Mouse (Mus musculus) gastrocnemius, adult 2 months (tissue): ENCODE measurements at regions not wholly inside any gene's neighbourhood (a gene's known extent, or its start where the extent isn't known, plus 50 kb on each side); places are given as distances from the start of the nearest gene placed in this dataset.

Experiments used
- DNase-seq: peaks from one replicate; pipeline ENCODE4 v3.0.0; 2022
- H3K27ac ChIP-seq: fragments of 200-600 bp; 2 replicates; pipeline ENCODE4 v1.8.1; 2022; ENCODE audit warnings: mild to moderate bottlenecking
- H3K4me3 ChIP-seq: fragments of 200-600 bp; 2 replicates; pipeline ENCODE4 v1.8.1; 2022; ENCODE audit warnings: mild to moderate bottlenecking, moderate library complexity
- CTCF ChIP-seq: fragments of 200-600 bp; IDR thresholded peaks from 2 replicates; pipeline ENCODE4 v1.8.1; 2022; ENCODE audit warnings: antibody characterized with exemption, mild to moderate bottlenecking, moderate library complexity
- intact Hi-C: fragments of 180-260 bp; cut with DNase I; formaldehyde crosslinking; loops from one replicate; pipeline ENCODE4 v1.15.1; 2025

DNA sequence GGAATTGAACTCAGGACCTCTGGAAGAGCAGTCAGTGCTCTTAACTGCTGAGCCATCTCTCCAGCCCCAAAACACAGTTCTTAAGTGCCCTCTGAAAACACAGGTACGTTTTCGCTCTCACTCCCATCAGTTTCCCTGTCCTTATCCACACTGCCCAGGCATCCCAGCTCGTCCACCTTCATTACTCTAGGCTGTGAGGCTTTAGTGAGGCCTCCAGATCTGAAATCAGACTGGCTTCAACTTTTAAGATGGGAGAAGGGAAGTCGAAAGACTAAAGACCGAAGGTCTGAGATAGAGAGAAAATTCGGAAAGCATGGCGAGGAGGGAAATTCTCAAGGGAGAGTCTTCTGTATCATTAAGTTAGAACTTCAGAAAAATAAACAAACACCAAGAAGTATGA, 54.8 kb upstream of the Tet2 start:
- TF ChIP-seq CTCF = no peak
- Histone ChIP-seq H3K27ac (no peak overlapping the region), H3K4me3 (no peak overlapping the region)
- DNase-seq = no peak
- intact Hi-C loops = loop anchor here (10.0 kb wide), 1 partner anchor 85 kb away; no protein-coding TSS in a partner anchor

DNA sequence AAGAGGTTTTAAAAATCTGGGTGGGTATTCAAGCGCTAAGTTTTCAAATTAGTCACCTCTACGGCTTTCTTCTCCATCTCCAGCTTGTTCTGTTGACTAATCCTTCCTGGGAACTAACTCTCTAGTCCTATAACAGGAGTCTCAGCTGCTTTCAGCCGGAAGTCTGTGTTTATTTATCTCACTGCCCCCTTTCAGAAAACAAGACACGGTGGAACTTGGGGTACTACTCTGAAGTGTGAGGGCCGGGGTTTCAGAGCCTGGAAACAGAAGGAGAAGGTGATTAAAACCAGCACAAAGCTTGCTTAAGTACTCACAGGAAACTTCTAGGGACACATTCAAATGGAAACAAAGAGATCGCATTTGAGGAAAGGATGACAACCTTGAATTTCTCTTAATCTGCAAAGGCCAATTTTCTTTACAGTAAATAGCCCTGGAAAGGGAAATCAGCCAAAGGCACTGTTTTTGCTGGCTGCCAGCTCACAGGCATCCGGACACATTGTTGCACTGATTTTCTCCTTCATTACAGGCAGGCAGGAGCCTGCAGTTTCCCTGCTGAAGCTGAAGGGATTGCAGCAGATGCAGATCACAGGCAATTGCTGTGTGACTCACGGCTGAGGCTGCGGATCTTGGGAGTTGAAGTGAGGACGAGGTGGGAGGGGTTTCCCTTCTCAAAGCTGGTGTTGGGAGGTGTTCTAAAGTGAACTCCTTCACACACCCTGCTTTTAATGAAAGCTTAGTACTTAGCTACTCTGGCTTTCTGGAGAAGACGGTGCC, 55.7 kb upstream of the Tet2 start:
- Histone ChIP-seq H3K4me3 (peak overlapping the region; percentile 40), H3K27ac (peak overlapping the region; percentile 74)
- DNase-seq = peak; percentile 66
- intact Hi-C loops = no loop called here
- no peak for TF ChIP-seq CTCF

DNA sequence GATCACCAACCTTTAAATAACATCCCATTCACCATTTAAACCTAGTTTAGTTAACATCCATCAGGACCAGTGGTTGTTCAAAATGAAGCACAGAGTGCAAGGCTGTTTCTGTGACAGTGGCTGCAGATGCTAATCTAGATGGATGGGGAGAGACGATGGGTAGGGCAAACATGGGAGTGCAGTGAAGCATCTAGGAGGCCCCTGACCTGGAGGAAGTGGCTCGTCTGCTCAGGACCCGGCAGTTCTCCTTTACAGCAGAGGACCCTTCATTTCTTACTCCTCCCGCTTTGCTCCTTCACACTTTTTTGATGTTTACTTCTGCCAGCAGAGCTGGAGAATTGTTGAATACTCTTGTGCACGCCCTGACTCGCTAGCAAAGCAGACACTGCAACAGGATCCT, 60.5 kb upstream of the Tet2 start:
- DNase-seq = no peak
- no peak for TF ChIP-seq CTCF
- Histone ChIP-seq H3K27ac (no peak overlapping the region), H3K4me3 (no peak overlapping the region)
- intact Hi-C loops = no loop called here

DNA sequence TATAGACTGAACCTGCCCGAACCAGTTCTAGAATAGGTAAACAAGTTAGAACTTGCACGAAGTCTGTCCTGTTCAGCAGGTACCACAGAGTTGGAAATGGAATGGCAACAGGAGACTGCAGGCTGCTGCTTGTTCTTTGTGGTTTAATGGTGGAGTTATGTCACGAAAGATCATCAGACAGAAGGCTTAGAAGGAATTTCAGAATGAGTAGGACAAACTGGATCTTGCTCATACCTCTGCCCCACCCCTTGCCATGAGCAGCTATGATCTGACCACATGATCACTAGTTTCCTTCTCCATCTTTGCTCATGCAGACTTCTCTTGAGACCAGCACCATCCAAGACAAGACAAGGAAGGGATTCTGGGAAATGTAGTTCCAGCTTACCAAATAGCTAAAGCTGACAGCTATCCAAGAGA, 63.9 kb upstream of the Tet2 start:
- no peak for DNase-seq
- intact Hi-C loops = no loop called here
- TF ChIP-seq CTCF = no peak
- Histone ChIP-seq H3K4me3 (no peak overlapping the region), H3K27ac (no peak overlapping the region)

DNA sequence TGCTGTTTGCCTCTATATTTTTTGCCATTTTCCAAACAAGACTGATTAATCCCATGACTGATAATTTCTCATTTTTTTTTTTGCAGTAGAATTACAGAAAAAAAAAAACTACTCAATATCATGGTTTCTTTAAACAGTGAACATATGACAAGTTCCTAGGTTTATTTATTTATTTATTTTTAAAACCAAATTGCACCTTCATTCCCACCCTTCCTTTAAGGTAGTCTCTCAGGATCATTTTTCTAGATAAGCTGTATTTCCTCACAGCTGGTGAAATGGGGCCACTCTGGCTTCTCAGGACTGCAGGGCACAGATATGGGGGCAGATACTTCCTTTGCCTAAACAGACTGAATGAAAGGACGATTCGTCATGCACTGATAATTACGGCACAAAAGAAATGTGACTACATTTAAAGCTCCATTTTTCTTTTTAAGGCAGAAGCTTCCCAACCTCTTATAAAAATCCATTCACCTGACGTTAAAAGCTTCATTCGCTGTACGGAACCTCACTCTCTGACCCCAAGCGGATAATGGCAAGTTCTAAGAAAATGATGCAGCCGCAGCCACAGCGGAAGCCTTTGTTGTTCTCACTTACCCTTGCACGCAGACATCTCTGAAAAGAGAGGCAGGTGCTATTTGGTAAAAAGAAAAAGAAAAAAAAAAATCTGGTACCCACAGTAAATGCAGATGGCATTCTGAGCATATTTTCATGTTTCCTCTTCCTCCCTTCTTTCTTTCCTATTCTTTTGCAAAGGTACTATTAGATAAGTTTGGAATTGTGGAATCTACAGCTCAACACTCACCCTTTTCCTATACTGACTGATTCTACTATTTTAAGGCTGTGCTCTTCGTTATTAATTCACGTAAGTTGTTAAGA, 69.1 kb upstream of the Tet2 start:
- no peak overlapping the region for H3K4me3 ChIP-seq
- no peak overlapping the region for H3K27ac ChIP-seq
- no peak for TF ChIP-seq CTCF
- DNase-seq = no peak
- intact Hi-C loops = no loop called here

DNA sequence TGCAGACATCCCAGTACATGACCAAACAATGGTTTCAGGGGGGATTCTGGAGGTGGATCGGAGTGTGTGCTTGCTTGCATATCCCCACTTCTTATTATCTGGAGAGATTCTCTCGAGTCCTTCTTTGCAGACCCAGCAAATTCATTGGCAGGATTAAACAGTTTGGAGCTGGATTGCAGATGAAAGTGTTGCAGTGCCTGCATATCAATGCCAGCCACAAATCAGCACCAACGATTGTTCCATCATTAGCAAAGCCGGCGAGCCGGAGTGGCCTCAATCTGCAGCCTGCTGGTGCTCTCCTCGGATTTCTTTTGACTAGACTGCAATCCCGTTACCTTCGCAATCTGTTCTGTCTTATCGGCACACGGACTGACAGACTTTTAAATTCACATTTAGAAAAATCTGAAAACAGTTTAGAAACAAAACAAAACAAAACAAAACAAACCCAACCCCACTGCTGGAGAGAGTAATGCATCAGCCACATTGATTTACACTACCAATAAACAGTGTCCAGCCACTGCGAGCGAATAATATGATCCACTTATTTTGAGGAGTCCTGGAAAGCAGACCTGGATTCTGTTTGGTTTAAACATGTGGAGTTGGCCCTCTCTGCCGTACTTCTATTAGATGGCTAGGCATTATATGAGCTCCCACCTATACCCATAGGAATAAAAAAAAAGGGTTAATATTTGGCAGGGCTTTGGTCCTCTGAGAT, 69.9 kb upstream of the Tet2 start:
- intact Hi-C loops = no loop called here
- TF ChIP-seq CTCF = no peak
- DNase-seq = no peak
- Histone ChIP-seq H3K27ac (no peak overlapping the region), H3K4me3 (peak overlapping the region; percentile 26)

DNA sequence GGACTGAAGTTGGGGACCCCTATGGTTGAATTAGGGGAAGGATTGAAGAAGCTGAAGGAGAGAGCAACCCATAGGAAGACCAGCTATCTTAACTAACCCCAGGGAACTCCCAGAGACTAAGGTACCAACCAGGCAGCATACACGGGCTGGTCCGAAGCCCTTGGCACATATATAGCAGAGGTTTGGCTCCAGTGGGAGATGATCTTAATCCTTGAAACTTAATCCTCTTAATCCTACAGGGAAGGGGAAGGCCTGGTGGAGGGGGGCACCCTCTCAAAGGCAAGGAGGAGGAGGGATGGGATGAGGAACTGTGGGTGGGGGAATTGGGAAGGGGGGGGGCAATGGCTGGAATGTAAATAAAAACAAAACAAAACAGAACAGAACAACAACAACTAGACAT, 72.1 kb upstream of the Tet2 start:
- intact Hi-C loops = no loop called here
- TF ChIP-seq CTCF = no peak
- Histone ChIP-seq H3K27ac (no peak overlapping the region), H3K4me3 (no peak overlapping the region)
- no peak for DNase-seq

DNA sequence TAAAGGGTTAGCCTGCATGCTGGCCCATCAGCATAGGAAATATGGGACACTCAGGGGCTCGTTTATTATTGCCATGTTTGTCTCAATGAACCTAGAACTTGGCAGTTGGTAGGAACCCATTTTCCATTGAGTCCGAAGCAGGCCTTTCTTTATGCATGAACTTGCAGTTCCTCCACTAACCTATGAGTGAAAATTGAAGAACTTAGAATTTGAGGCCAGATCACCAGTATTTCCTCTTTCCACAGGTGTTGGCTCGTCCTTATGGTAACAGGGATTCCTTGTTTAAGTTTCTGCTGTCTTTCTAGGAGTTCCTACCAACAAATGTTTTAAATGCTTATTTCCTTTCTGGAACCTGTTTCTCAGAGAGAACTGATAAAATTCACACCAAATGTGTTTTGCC, 73.6 kb upstream of the Tet2 start:
- H3K27ac ChIP-seq = no peak overlapping the region
- no peak for DNase-seq
- no peak for TF ChIP-seq CTCF
- no peak overlapping the region for H3K4me3 ChIP-seq
- intact Hi-C loops = no loop called here

DNA sequence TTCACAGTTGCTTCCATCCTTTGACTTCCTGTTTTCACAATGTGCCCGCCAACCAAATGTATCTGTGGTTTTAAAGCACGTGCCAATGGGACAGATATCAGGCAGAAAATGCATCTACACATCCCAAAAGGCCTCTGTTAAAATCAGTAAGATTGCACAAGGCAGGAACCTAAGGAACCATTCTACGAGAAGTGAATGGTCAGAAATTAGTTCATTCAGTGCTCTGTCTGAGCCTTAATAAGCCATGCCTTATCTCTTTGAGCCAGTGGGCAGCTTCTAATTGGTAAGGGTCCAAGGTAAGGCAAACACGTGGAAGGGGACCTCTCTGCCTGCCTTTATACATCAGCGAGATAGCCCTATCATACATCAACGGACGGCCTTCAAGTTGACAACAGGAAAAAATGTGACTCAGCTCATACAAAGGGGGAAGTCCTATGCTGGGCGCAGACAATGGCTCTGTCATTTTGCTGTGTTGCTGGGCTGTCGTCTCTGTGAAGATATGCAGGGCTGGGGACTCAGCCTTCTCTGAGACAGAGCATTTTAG, 78.3 kb upstream of the Tet2 start:
- H3K27ac ChIP-seq = no peak overlapping the region
- DNase-seq = no peak
- intact Hi-C loops = no loop called here

DNA sequence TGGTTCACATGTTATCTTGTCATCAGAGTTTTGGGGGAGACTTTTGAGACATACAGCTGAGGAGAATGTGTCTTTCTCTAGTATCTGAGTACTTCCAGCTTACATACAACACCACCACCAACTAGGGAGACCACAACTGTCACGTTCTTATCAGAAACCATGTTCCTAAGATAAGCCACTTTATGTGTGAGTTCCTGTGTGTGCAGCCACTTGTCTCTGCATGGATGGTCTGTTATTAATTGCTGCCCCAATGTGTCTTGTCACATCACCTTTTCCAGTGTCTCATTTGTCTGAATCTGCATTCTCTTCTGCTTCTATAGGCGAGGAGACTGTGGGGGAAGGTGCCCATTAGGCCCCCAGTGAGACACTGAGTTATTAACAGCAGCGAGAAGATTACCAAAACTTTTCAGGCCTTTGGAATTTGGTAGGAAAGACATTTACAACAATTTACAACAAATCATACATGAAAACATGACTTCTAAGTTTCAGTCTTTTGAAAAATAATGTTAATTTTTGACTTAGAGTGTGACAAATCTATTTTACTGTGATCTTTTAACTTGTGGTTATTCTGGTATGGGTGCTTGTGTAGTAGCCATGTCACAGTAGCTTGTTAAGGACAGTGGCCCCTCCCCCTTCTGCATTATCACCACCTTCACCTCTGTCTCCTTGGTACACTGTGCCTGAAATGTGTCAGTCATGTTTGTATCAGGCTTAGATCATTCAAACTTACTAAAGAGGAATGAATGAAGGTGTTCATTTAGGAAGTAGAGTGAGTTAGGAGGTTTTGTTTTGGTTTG, 79.3 kb upstream of the Tet2 start:
- no peak overlapping the region for H3K4me3 ChIP-seq
- H3K27ac ChIP-seq = no peak overlapping the region
- TF ChIP-seq CTCF = no peak
- intact Hi-C loops = no loop called here
- no peak for DNase-seq

More for the DNA sequence above, 78.3 kb upstream of the Tet2 start:
- H3K4me3 ChIP-seq = no peak overlapping the region
- no peak for TF ChIP-seq CTCF

DNA sequence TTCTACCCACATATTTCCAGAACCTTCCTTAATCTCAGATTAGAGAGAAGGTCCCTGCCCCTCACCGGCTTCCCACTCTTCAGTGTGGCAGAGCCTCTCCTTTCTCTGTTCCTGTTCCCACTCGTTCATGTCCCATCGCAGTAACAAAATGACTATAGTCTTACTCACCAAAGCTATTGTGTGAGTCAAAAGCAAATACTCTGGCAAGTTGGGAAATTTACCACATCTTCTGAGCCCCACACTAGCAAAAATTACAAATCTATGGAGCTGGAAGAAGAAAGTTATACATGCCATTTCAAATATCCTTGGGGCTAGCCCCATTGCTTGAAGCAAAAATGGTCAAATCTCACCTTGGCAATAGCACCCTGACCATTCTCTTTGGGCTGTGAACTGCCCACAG, 80.1 kb upstream of the Tet2 start:
- no peak for DNase-seq
- no peak overlapping the region for H3K4me3 ChIP-seq
- no peak for TF ChIP-seq CTCF
- intact Hi-C loops = no loop called here
- H3K27ac ChIP-seq = no peak overlapping the region

DNA sequence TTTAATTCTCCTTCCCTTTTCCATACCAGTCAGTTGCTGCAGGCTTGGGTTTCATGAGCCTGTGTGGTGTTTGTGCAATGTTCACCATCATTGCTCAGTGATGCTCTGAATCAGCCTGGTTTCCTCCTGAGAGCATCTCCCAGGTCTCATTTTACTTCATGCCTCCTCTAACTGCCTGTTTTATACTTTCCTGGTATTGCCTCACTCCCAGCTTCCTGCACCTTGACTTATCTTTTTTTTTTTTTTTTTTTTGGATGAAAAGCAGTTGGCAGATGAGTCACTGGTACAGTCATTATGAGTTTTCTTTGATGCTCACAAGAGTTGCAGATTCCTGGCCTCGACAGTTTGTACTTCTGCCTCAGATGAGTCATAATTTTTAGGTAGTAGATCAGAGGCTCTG, 81.5 kb upstream of the Tet2 start:
- no peak overlapping the region for H3K4me3 ChIP-seq
- intact Hi-C loops = no loop called here
- no peak overlapping the region for H3K27ac ChIP-seq
- TF ChIP-seq CTCF = no peak
- no peak for DNase-seq
